Mouse (Mus musculus) CH12.LX (cell line): ENCODE measurements at regions not wholly inside any gene's neighbourhood (a gene's known extent, or its start where the extent isn't known, plus 50 kb on each side); places are given as distances from the start of the nearest gene placed in this dataset.

Experiments
- CTCF ChIP-seq, 2 experiments: IDR thresholded peaks in 1 of 2; conservative IDR thresholded peaks in 1 of 2; 2 replicates each; pipeline ENCODE4 v1.5.1; 2011 to 2012; ENCODE audit warnings: low read depth in 2 of 2, low read length in 2 of 2, improper control_type of control experiment in 1 of 2, inconsistent platforms in 1 of 2, mild to moderate bottlenecking in 1 of 2, moderate library complexity in 1 of 2
- IRF4 ChIP-seq: IDR thresholded peaks from 2 replicates; pipeline ENCODE4 v1.6.1; 2014; ENCODE audit warnings: low read depth, mild to moderate bottlenecking, inconsistent platforms, low read length, improper control_type of control experiment
- MAX ChIP-seq: IDR thresholded peaks from 2 replicates; pipeline ENCODE4 v1.6.1; 2011; ENCODE audit warnings: low read length, improper control_type of control experiment
- MEF2A ChIP-seq: IDR thresholded peaks from 2 replicates; pipeline ENCODE4 v1.6.1; 2014; ENCODE audit warnings: low read depth, mild to moderate bottlenecking, inconsistent platforms, low read length, improper control_type of control experiment, borderline replicate concordance
- NELFE ChIP-seq: IDR thresholded peaks from 2 replicates; pipeline ENCODE4 v1.6.1; 2011; ENCODE audit warnings: low read depth, low read length, improper control_type of control experiment
- POLR2A ChIP-seq: IDR thresholded peaks from 2 replicates; pipeline ENCODE4 v1.6.1; 2011; ENCODE audit warnings: low read depth, mild to moderate bottlenecking, improper control_type of control experiment, low read length
- POLR2AphosphoS2 ChIP-seq: IDR thresholded peaks from 2 replicates; pipeline ENCODE4 v1.6.1; 2011; ENCODE audit warnings: low read depth, low read length, improper control_type of control experiment
- RAD21 ChIP-seq: IDR thresholded peaks from 2 replicates; pipeline ENCODE4 v1.6.1; 2011; ENCODE audit warnings: low read depth, mild to moderate bottlenecking, low read length, improper control_type of control experiment, moderate library complexity
- SMC3 ChIP-seq: IDR thresholded peaks from 2 replicates; pipeline ENCODE4 v1.6.1; 2011; ENCODE audit warnings: low read depth, low read length, improper control_type of control experiment
- USF2 ChIP-seq: conservative IDR thresholded peaks from 2 replicates; pipeline ENCODE4 v1.6.1; 2011; ENCODE audit warnings: low read depth, low read length, improper control_type of control experiment
- ZNF384 ChIP-seq: IDR thresholded peaks from 2 replicates; pipeline ENCODE4 v1.6.1; 2012; ENCODE audit warnings: low read depth, low read length, improper control_type of control experiment, inconsistent platforms

GRCm38 (mm10) chr2:45588248-45588647 lies 471.1 kb upstream of the Zeb2 start:
- TF ChIP-seq USF2 (no peak), SMC3 (no peak), CTCF (conservative IDR thresholded peaks at IDR 0.05 in 1 of 2, IDR thresholded peaks at IDR 0.05 in 1 of 2; ENCODE audit: low read depth in 2 of 2, low read length in 2 of 2) (no peak), POLR2A (no peak), ZNF384 (no peak), MEF2A (no peak), IRF4 (no peak), POLR2AphosphoS2 (no peak), RAD21 (no peak), MAX (no peak), NELFE (no peak)
